Mouse (Mus musculus): ENCODE results near the gene Tff3. TPM values are rescaled to one million over a fixed set of nuclear protein-coding genes. Genes with fewer than 3 reads are reported as not detected.

The Tff3 gene
- polyA plus RNA-seq, 1 experiment from 2014 or later = 426 TPM

GRCm38 (mm10) chr17:31077561-31077960 lies 51.9 kb downstream of the Tff3 start:
- WGBS = 69% methylated on average over 5 of the region's 5 CpGs
- H3K4me1 ChIP-seq (replicated peaks; ENCODE audit: control insufficient read depth, insufficient read depth, low read length) = peaks cover 19% of the 10 kb centered on the region

GRCm38 (mm10) chr17:31075471-31075870 lies 54.0 kb downstream of the Tff3 start:
- H3K27ac ChIP-seq (ENCODE audit: low read depth) = no peak overlapping the region
- 80% methylated on average over 5 of the region's 5 CpGs for WGBS
- no peak for ATAC-seq (replicated peaks; ENCODE audit: low FRiP score, low TSS enrichment, low read depth)

More at GRCm38 (mm10) chr17:31077561-31077960, 51.9 kb downstream of the Tff3 start:
- H3K4me3 ChIP-seq (ENCODE audit: low read depth, low read length) = no peak overlapping the region
- H3K4me2 ChIP-seq (ENCODE audit: low read length) = no peak overlapping the region
- H3K9me3 ChIP-seq (ENCODE audit: control insufficient read depth, low read length) = no peaks in the 10 kb centered on the region
- ATAC-seq (replicated peaks; ENCODE audit: low FRiP score, low TSS enrichment, low read depth) = no peak
- H3K9ac ChIP-seq (ENCODE audit: low read length) = no peak overlapping the region
- no peaks in the 10 kb centered on the region for H3K27me3 ChIP-seq (replicated peaks; ENCODE audit: control insufficient read depth, insufficient read depth, low read length)
- no peak for DNase-seq (ENCODE audit: low spot score)
- H3K27ac ChIP-seq (ENCODE audit: low read depth) = no peak overlapping the region
- no peaks in the 10 kb centered on the region for H3K36me3 ChIP-seq (ENCODE audit: control insufficient read depth, insufficient read depth, low read length)

More at GRCm38 (mm10) chr17:31075471-31075870, 54.0 kb downstream of the Tff3 start:
- Histone ChIP-seq H3K4me1 (replicated peaks; ENCODE audit: control insufficient read depth, insufficient read depth, low read length) (peaks cover 23% of the 10 kb centered on the region), H3K27me3 (replicated peaks; ENCODE audit: control insufficient read depth, insufficient read depth, low read length) (no peaks in the 10 kb centered on the region), H3K4me2 (ENCODE audit: low read length) (no peak overlapping the region), H3K9ac (ENCODE audit: low read length) (no peak overlapping the region), H3K9me3 (ENCODE audit: control insufficient read depth, low read length) (no peaks in the 10 kb centered on the region), H3K36me3 (ENCODE audit: control insufficient read depth, insufficient read depth, low read length) (no peaks in the 10 kb centered on the region), H3K4me3 (ENCODE audit: low read depth, low read length) (no peak overlapping the region)
- DNase-seq (ENCODE audit: low spot score) = no peak

Other genes starting within 250 kb of the Tff3 start
- gene Glp1r, start 227.8 kb downstream of the Tff3 start, polyA plus RNA-seq (2014; fragmentation: Nextera tagmentation; extraction: Ambion mirVana) = 0.31 and 0.37 TPM in 2 replicates
- gene Umodl1, start 175.0 kb downstream of the Tff3 start, polyA plus RNA-seq (2014; fragmentation: Nextera tagmentation; extraction: Ambion mirVana) = not detected in 2 replicates
- gene Abcg1, start 72.0 kb downstream of the Tff3 start, polyA plus RNA-seq (2014; fragmentation: Nextera tagmentation; extraction: Ambion mirVana) = 5.0 and 5.1 TPM in 2 replicates
- gene Tff2, start 14.6 kb upstream of the Tff3 start, polyA plus RNA-seq (2014; fragmentation: Nextera tagmentation; extraction: Ambion mirVana) = 2.0 TPM in 2 replicates
- gene Tff1, start 35.6 kb upstream of the Tff3 start, polyA plus RNA-seq (2014; fragmentation: Nextera tagmentation; extraction: Ambion mirVana) = 12.7 and 17.2 TPM in 2 replicates
- gene Tmprss3, start 69.3 kb upstream of the Tff3 start, polyA plus RNA-seq (2014; fragmentation: Nextera tagmentation; extraction: Ambion mirVana) = 0.12 TPM in 2 replicates
- 0.14 and 0.19 TPM in 2 replicates for gene Ubash3a, start 78.2 kb upstream of the Tff3 start, polyA plus RNA-seq (2014; fragmentation: Nextera tagmentation; extraction: Ambion mirVana)
- gene Rsph1, start 147.7 kb upstream of the Tff3 start, polyA plus RNA-seq (2014; fragmentation: Nextera tagmentation; extraction: Ambion mirVana) = 0.80 and 1.2 TPM in 2 replicates
- 14.7 and 14.8 TPM in 2 replicates for gene Slc37a1, start 157.1 kb upstream of the Tff3 start, polyA plus RNA-seq (2014; fragmentation: Nextera tagmentation; extraction: Ambion mirVana)

Measured in intestine, embryonic 14.5 days (tissue).